Mouse (Mus musculus) testis, adult 2 months (tissue): Measurements from ENCODE around the gene Msl2.

ENCODE experiments used
- CTCF ChIP-seq: fragments of 200-500 bp; IDR thresholded peaks from 2 replicates; pipeline ENCODE4 v1.5.1; 2012; ENCODE audit warnings: low read depth, mild to moderate bottlenecking, inconsistent platforms, low read length, moderate library complexity; ENCODE audit not compliant: control insufficient read depth, insufficient read depth, insufficient replicate concordance
- POLR2A ChIP-seq: fragments of 200-500 bp; IDR thresholded peaks from 2 replicates; pipeline ENCODE4 v1.6.1; 2012; ENCODE audit warnings: low read depth, mild to moderate bottlenecking, inconsistent platforms, low read length, moderate library complexity; ENCODE audit not compliant: control insufficient read depth

- TF ChIP-seq CTCF (no peak), POLR2A (no peak)
Measured at GRCm38 (mm10) chr9:101076095-101076875, 2.4 kb downstream of the Msl2 start.
